Mouse (Mus musculus) forebrain, embryonic 12.5 days (tissue): ENCODE data around the gene Cgn. TPM values are rescaled to one million over a fixed set of nuclear protein-coding genes. Genes with fewer than 3 reads are reported as not detected.
"Not testable (repeated sequence)": the region's sequence is repeated elsewhere in the genome, so short reads cannot be mapped to it uniquely, and the experiment has no call there.

Source experiments
- ATAC-seq: fragments of 200-750 bp; cut with Nextera tagmentation; 2 replicates; pipeline ENCODE4 v1.8.0; 2017; ENCODE audit warnings: moderate TSS enrichment; ENCODE audit not compliant: low FRiP score
- H3K27ac ChIP-seq: fragments of 300-500 bp; sonication (generic); 2 replicates; pipeline ENCODE4 v1.5.1; 2016; ENCODE audit warnings: mild to moderate bottlenecking
- H3K27me3 ChIP-seq: fragments of 300-500 bp; sonication (generic); 2 replicates; pipeline ENCODE4 v1.6.1; 2016; ENCODE audit warnings: mild to moderate bottlenecking
- H3K36me3 ChIP-seq: fragments of 300-500 bp; sonication (generic); replicated peaks from 2 replicates; pipeline ENCODE4 v1.6.1; 2016; ENCODE audit warnings: mild to moderate bottlenecking
- H3K4me1 ChIP-seq: fragments of 300-500 bp; sonication (generic); 2 replicates; pipeline ENCODE4 v1.6.1; 2016
- H3K4me2 ChIP-seq: fragments of 300-500 bp; sonication (generic); 2 replicates; pipeline ENCODE4 v1.6.1; 2016; ENCODE audit warnings: mild to moderate bottlenecking, moderate library complexity
- H3K4me3 ChIP-seq: fragments of 300-500 bp; sonication (generic); replicated peaks from 2 replicates; pipeline ENCODE4 v1.5.1; 2016; ENCODE audit warnings: mild to moderate bottlenecking
- H3K9ac ChIP-seq: fragments of 300-500 bp; sonication (generic); 2 replicates; pipeline ENCODE4 v1.6.1; 2016; ENCODE audit warnings: mild to moderate bottlenecking
- H3K9me3 ChIP-seq: fragments of 300-500 bp; sonication (generic); 2 replicates; pipeline ENCODE4 v1.6.1; 2016
- WGBS: fragments of 180-500 bp; shearing (Covaris S2); methylation state at CpG from one replicate; pipeline ENCODE4 v1.1.7; 2016; 5-methylcytosine and 5-hydroxymethylcytosine counted together
- polyA plus RNA-seq: library from polyadenylated mRNA; unstranded; fragments of >200 nt; fragmentation: Nextera tagmentation; extraction: Ambion mirVana; gene quantifications from 2 replicates; pipeline ENCODE4 v1.2.1, GENCODE M21; 2016

The Cgn gene
- polyA plus RNA-seq, 1 experiment from 2014 or later: 5.9 TPM

GRCm38 (mm10) chr3:94787122-94787780 is 959 bp upstream of the Cgn start:
- H3K4me2 ChIP-seq: peak overlapping the region; percentile 85
- 0 out of 2 replicates have a peak overlapping the region, but pooled peaks have one; percentile 76 for H3K27ac ChIP-seq
- peak overlapping the region; percentile 53 for H3K4me3 ChIP-seq
- H3K9ac ChIP-seq: peak overlapping the region; percentile 68
- WGBS: 3% methylated on average over 10 of the region's 11 CpGs
- H3K4me1 ChIP-seq: peaks cover 22% of the 10 kb centered on the region
- no peaks in the 10 kb centered on the region for H3K9me3 ChIP-seq
- 0 out of 2 replicates have a peak, but pooled peaks cover 11% of the 10 kb centered on the region for H3K27me3 ChIP-seq
- no peaks in the 10 kb centered on the region for H3K36me3 ChIP-seq
- no peak for ATAC-seq

DNA sequence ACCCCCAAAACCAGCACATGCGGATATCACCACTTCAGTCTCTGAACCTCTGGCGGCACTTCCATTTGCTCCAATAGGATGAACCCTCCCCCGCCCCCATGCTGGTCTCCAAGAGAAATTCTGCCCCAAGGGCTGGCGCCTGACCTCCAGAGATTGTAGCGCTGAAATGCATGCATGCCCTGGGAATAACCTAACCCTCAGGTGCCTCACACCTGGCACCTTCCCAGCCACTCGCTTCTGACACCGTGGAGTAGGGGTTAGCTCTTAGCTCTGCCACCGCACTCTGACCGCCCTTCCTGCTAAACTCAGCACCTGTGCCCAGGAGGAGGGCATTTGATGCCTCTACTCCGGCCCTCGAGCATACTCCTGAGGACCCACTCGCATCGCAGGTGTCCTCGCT is 334 bp downstream of the Cgn start:
- ATAC-seq: no peak; the same call in 1 of the 2 replicates
- H3K36me3 ChIP-seq: no peaks in the 10 kb centered on the region
- H3K27ac ChIP-seq: no peak overlapping the region
- H3K4me2 ChIP-seq: peak overlapping the region; percentile 85
- WGBS: under 1% methylated on average over 14 of the region's 14 CpGs
- 0 out of 2 replicates have a peak, but pooled peaks cover 11% of the 10 kb centered on the region for H3K27me3 ChIP-seq
- peak overlapping the region; percentile 53 for H3K4me3 ChIP-seq
- peak overlapping the region; percentile 68 for H3K9ac ChIP-seq
- peaks cover 22% of the 10 kb centered on the region for H3K4me1 ChIP-seq
- no peaks in the 10 kb centered on the region for H3K9me3 ChIP-seq

DNA sequence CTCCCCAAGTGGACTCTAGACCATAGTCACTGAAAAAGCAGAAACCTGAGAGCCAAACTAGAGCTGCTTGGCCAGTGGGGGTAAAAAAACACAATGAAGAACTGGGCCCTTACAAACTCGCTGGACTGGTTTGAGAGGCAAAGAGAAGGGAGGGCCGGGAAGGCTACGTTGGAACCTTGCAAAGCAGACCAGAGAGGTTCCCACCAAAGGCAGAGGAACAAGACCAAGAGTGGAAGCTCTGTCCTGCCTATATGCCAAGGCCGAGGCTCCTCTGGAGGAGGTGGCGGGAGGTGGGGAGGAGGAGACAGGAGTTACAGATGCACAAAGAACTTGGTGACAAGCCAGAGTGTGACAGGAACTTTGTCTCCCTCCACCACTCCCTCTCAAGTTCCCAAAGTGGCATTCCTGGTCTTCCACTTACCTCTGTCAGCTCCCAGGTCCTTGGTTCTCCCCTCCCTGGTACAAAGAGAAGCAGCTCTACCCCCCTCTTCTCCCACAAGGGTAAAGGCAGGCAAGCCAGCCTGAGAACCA is 2.1 kb downstream of the Cgn start:
- H3K36me3 ChIP-seq: no peaks in the 10 kb centered on the region
- 0 out of 2 replicates have a peak, but pooled peaks cover 11% of the 10 kb centered on the region for H3K27me3 ChIP-seq
- H3K9ac ChIP-seq: no peak overlapping the region
- WGBS: 31% methylated on average over 5 of the region's 5 CpGs
- ATAC-seq: no peak
- peaks cover 22% of the 10 kb centered on the region for H3K4me1 ChIP-seq
- no peak overlapping the region for H3K27ac ChIP-seq
- H3K9me3 ChIP-seq: no peaks in the 10 kb centered on the region
- no peak overlapping the region for H3K4me3 ChIP-seq
- 0 out of 2 replicates have a peak overlapping the region, but pooled peaks have one; percentile 3 for H3K4me2 ChIP-seq

DNA sequence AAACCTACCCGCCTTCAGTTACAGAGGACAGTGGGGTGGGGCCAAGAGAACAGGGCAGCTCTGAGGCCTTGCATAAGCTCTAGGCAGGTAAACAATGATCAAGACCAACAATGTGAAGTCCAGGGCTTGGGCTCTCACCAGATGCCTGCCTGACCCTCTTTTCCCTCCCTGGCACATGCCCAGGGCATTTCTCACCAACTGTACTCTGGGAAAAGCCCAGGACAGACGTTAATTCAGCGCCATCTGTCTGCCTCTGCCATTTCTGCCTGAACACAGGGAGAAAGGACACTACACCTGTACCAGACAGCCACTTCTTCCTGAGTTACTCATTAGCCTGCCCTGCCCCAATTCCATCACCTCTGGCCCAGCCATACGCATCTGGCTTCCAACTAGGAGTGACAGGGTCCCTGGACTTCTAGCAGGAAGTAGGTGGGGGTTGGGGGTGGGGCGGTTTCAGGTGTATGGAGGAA is 2.8 kb downstream of the Cgn start:
- ATAC-seq: no peak
- H3K4me2 ChIP-seq: no peak overlapping the region
- no peak overlapping the region for H3K27ac ChIP-seq
- no peak overlapping the region for H3K9ac ChIP-seq
- H3K36me3 ChIP-seq: no peaks in the 10 kb centered on the region
- no peaks in the 10 kb centered on the region for H3K9me3 ChIP-seq
- H3K27me3 ChIP-seq: 0 out of 2 replicates have a peak, but pooled peaks cover 11% of the 10 kb centered on the region
- peaks cover 22% of the 10 kb centered on the region for H3K4me1 ChIP-seq
- no peak overlapping the region for H3K4me3 ChIP-seq
- 56% methylated on average over 5 of the region's 5 CpGs for WGBS

DNA sequence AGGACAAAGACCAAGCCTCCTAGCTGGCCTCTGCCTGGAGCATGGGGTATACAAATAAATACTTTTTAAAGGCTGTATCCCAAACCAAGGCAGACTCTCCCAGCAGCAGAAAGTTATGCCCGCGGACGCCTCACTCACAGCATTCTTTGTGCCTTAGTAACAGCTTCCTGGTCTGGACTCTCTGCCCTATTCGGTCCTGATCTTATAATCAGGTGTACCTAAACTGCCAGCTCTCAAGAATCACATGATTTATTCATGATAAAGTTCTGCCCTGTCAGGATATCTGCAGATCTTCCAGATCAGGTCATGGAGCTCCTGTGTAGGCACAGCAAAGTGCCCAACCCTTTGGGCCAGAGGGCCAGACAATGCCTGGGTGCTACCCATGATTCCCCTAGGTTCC is 3.4 kb downstream of the Cgn start:
- no peak for ATAC-seq
- 78% methylated on average over 4 of the region's 4 CpGs for WGBS
- no peaks in the 10 kb centered on the region for H3K9me3 ChIP-seq
- H3K27ac ChIP-seq: no peak overlapping the region
- no peak overlapping the region for H3K4me2 ChIP-seq
- H3K4me3 ChIP-seq: no peak overlapping the region
- H3K4me1 ChIP-seq: peaks cover 22% of the 10 kb centered on the region
- H3K36me3 ChIP-seq: no peaks in the 10 kb centered on the region
- no peak overlapping the region for H3K9ac ChIP-seq
- H3K27me3 ChIP-seq: 0 out of 2 replicates have a peak, but pooled peaks cover 11% of the 10 kb centered on the region

GRCm38 (mm10) chr3:94781356-94781755 is 4.9 kb downstream of the Cgn start:
- Histone ChIP-seq H3K9me3 (no peaks in the 10 kb centered on the region), H3K4me3 (no peak overlapping the region), H3K4me1 (peaks cover 15% of the 10 kb centered on the region), H3K9ac (no peak overlapping the region), H3K4me2 (no peak overlapping the region), H3K27ac (no peak overlapping the region), H3K36me3 (no peaks in the 10 kb centered on the region), H3K27me3 (0 out of 2 replicates have a peak, but pooled peaks cover 11% of the 10 kb centered on the region)
- ATAC-seq: no peak
- 26% methylated on average over 3 of the region's 3 CpGs for WGBS

- H3K27ac ChIP-seq: no peak overlapping the region
- no peak overlapping the region for H3K4me3 ChIP-seq
- H3K4me2 ChIP-seq: no peak overlapping the region
- H3K9ac ChIP-seq: no peak overlapping the region
- H3K4me1 ChIP-seq: no peaks in the 10 kb centered on the region
- H3K9me3 ChIP-seq: no peaks in the 10 kb centered on the region
- no peak for ATAC-seq
- H3K36me3 ChIP-seq: peaks cover 11% of the 10 kb centered on the region
- H3K27me3 ChIP-seq: no peaks in the 10 kb centered on the region
- 93% methylated on average over 7 of the region's 7 CpGs for WGBS
Measured at GRCm38 (mm10) chr3:94775886-94776285, 10.4 kb downstream of the Cgn start.

- H3K4me1 ChIP-seq: no peaks in the 10 kb centered on the region
- H3K27me3 ChIP-seq: no peaks in the 10 kb centered on the region
- no peak overlapping the region for H3K4me3 ChIP-seq
- no peak overlapping the region for H3K27ac ChIP-seq
- ATAC-seq: no peak
- H3K36me3 ChIP-seq: peaks cover 11% of the 10 kb centered on the region
- H3K9ac ChIP-seq: no peak overlapping the region
- no peak overlapping the region for H3K4me2 ChIP-seq
- H3K9me3 ChIP-seq: no peaks in the 10 kb centered on the region
- WGBS: 84% methylated on average over 11 of the region's 11 CpGs
Measured at GRCm38 (mm10) chr3:94774039-94774438, 12.3 kb downstream of the Cgn start.

DNA sequence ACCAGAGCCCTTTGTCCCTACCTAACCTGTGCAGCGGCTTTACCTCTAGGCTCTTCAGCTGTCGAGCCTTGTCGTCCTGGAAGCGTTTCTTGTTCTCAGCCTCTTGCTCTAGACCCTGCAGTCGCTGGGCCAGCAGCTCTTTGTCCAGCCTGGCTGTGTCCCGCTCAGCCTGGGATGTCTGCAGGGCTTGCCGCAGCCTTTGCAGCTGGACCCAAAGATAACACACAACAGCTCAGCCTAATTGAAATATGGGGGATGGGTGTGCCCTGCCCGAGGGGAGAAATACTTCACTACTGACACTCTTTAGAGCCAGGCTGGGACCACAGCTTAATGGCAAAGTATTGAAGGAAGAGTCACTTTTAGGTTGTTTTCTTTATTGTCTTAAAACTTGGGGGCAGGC is 20.8 kb downstream of the Cgn start:
- not testable (repeated sequence) for H3K4me2 ChIP-seq, H3K4me1 ChIP-seq, ATAC-seq, H3K9me3 ChIP-seq, H3K4me3 ChIP-seq, H3K36me3 ChIP-seq, H3K27ac ChIP-seq, H3K27me3 ChIP-seq, H3K9ac ChIP-seq
- WGBS: 76% methylated on average over 8 of the region's 8 CpGs

DNA sequence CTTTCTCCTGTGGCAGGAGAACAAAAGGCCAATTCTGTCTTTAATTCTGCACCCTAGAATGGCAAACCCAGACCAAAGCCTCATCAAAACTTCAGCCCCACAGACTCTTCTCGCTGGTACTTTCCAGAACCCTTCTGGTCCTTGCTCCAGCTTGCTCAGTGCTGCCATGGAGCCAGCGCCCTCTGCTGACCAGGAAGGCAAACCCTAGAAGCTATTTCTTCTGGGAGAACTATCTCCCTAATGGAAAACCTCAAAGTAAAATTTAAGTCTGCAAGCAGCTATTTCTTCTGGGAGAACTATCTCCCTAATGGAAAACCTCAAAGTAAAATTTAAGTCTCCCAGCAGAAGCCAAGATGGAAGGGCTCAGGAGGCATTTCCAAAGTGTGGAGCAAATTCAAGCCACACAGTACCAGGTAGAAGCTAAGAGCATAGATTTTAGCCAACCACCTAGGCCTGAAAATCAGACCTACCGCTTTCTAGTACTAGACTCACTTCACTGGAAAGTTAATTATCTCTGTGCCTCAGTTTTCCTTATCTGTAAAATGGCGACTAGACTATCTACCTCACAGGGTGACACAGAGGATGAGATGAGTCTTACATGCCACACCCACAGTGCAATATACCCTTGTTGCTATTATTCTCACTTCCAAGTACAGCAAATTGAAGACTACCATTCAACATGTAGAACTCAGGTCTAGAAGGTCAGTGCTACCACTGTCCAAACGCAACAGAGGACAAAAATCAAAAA is 21.6 kb downstream of the Cgn start:
- ATAC-seq: not testable (repeated sequence)

GRCm38 (mm10) chr3:94758427-94758826 is 27.9 kb downstream of the Cgn start:
- not testable (repeated sequence) for H3K4me2 ChIP-seq, H3K4me3 ChIP-seq, H3K9ac ChIP-seq, H3K36me3 ChIP-seq, H3K9me3 ChIP-seq, H3K27ac ChIP-seq, H3K4me1 ChIP-seq
- H3K27me3 ChIP-seq: peaks cover 10% of the 10 kb centered on the region
- 49% methylated on average over 4 of the region's 9 CpGs for WGBS
- ATAC-seq: peak; percentile 40; the same call in 1 of the 2 replicates

More for the DNA sequence above, 21.6 kb downstream of the Cgn start:
- not testable (repeated sequence) for H3K27ac ChIP-seq, H3K4me3 ChIP-seq, H3K4me1 ChIP-seq, H3K9me3 ChIP-seq, H3K4me2 ChIP-seq, H3K9ac ChIP-seq, H3K27me3 ChIP-seq, H3K36me3 ChIP-seq
- 74% methylated on average over 4 of the region's 5 CpGs for WGBS

DNA sequence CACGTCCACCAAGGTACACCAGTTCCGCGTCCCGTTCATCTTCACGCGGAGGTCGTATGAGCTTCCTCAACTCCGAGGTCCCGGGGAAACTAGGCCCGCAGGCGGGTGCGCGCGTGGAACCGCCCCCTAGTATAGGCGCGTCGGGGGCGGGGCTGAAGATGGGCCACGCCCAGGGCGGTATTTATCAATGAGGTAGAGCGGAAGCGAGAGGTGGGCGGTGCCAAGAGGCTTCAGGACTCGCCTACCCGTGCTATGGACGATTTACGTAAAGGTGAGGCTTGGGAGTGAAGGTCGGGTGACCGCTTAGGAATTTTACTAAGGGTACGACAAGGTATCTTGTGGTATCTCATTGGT is 28.3 kb downstream of the Cgn start:
- Histone ChIP-seq H3K27me3 (peaks cover 10% of the 10 kb centered on the region), H3K4me3 (peak overlapping the region; percentile 34), H3K4me2 (peak overlapping the region; percentile 46)
- WGBS: under 1% methylated on average over 21 of the region's 31 CpGs
- not testable (repeated sequence) for H3K27ac ChIP-seq, H3K4me1 ChIP-seq, H3K9ac ChIP-seq, H3K36me3 ChIP-seq, H3K9me3 ChIP-seq
- peak; percentile 96 for ATAC-seq
